Mouse (Mus musculus): Measurements from ENCODE around the gene Gm49380.

Gene Gm49380

DNA sequence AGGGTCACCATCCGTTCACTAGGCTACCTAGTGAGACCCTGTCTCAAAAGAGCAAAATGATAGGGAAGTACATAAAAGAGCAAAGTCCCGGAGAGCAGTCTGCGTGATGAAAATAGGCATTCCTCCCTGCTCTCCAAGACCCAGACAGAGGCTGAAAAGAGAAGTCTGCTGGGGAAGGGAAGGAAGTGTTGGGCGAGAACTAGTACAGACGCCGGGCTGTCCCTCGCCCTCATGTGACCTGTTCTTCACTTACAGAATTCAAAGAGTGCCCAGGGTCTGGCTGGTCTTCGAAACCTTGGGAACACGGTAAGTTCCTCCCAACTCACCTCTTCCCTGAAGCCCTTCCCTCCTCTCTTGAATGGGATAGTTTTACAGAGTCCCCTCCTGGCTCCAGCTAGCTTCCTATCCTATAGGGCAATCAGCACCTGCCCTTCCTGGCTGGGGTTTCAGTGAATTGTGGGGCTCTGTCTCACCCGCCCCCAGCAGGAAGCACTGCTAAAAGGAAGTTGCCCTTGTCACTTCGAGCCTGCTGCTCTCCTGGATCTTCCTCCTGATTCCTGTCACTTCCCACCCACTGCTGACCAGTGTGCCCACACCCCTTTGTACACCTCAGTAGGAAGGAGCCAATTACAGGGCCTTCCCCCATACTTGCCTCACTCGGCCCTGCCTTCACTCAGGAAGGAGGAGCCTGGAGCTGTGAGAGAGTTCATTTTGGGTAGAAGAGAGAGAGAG is 24.3 kb downstream of the Gm49380 start:
- in situ Hi-C loops (cut with MseI, MboI) = no loop called here

GRCm38 (mm10) chr9:44087761-44088455 is 25.4 kb downstream of the Gm49380 start:
- in situ Hi-C loops (cut with MseI, MboI) = no loop called here

DNA sequence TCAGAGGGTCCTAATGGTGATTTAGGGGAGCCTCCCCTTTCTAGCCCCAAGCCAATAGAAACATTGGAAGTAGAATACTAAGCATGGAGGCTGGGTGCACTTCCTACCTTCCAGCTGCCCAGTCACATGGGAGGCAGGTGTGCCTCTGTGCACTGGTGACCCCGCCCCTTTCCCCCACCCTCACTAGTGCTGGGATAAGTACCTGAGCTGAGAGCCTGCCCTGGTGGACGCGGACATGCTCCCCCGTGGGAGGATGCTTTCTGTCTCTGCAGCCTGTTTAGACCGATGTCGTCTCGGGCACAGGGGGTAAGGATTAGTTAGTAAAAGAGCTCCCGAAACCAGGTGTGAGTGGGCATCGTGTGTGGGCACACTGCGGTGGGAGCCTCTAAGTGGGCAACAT is 26.3 kb downstream of the Gm49380 start:
- in situ Hi-C loops (cut with MseI, MboI) = no loop called here

DNA sequence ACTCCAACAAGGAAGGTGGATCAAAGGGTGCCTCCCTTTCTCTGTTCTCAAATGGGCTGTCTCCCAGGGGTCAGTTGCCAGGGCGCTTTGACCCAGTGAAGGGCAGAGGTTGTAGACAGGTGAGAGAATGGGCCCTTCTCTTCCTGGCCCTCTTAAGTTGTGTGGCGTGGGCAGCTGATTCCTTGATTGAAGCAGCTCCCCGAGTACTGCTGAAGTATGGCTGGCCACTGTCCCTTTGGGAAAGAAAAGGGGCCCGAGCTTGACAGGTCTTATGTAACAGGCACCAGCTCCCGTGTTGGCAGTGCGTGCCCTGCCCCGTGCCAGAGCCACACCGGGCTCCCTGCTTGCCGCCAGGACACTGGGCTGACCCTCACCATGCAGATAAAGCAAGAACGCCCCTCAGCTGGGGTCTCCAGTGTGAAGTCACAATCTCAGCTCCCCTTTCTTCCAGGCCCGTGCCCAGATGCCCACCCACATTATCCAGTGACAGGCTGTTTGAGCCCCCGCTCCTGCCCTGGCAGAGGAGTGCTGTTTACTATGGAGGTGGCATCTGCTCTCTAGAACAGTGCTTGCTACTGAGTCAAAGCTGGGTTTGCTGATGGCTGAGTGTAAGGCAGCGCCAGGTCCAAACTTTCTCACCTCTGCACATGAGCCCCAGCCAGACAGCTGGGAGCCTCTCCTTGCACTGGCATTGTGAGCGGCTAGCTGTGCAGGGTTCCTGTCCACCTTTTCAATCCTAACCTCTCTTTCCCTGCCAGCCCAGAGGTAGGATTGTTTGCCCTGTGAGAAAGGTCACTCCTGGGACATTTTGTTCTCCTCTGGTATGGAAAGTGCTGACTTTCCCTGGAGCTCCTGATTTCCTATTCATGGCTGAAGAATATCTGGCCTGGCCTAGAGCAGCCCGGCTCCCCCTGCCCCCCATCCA is 27.3 kb downstream of the Gm49380 start:
- in situ Hi-C loops (cut with MseI, MboI) = no loop called here

GRCm38 (mm10) chr9:44085276-44085675 is 28.0 kb downstream of the Gm49380 start:
- in situ Hi-C loops (cut with MseI, MboI) = no loop called here

DNA sequence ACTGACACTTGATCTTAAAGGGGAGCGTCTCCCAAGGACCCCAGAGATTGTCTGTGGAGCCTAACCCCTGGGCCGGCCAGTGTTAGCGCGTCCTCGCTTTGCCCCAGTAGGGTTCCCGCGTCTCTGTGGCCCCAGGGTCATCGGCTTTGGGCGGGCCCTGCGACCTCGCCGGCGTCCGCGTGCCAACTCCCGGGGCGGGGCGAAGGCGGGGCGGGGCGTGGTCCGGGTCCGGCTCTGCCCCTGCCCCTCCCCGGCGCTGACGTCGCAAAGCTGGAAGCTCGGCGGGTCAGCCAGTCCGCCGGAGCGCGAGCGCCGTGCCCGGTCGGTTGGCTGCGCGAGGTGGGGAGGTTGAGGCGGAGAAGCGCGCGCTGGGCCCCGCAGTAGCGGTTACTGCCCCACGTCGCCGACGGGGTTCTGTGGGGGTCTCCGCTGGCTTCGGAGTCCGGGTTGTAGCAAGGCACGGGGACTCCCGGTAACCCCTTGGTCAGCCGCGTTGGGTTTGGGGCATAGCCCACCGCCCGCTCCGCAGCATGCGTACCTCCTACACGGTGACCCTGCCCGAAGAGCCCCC is 28.6 kb downstream of the Gm49380 start:
- in situ Hi-C loops (cut with MseI, MboI) = no loop called here

GRCm38 (mm10) chr9:44084236-44084635 is 29.1 kb downstream of the Gm49380 start:
- in situ Hi-C loops (cut with MseI, MboI) = no loop called here

- in situ Hi-C loops (cut with MseI, MboI) = no loop called here
Measured at GRCm38 (mm10) chr9:44083392-44084121, 29.7 kb downstream of the Gm49380 start.

DNA sequence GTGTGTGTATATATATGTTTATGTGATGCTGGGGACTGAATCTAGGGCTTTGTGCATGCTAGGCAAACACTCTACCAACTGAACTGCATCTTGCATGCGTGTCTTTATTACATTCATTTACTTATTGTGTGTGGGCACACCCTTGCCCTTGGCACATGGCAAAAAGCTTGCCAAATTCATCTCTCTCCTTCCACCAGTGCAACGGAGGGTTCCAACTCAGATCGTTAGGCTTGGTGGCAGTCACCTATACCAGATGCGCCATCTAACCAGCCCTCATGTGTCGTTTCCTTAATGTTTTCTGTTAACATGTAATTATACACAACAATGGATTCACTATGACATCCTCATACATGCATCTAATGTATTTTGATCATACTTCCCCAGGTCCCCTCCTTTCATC is 31.0 kb downstream of the Gm49380 start:
- in situ Hi-C loops (cut with MseI, MboI) = no loop called here

DNA sequence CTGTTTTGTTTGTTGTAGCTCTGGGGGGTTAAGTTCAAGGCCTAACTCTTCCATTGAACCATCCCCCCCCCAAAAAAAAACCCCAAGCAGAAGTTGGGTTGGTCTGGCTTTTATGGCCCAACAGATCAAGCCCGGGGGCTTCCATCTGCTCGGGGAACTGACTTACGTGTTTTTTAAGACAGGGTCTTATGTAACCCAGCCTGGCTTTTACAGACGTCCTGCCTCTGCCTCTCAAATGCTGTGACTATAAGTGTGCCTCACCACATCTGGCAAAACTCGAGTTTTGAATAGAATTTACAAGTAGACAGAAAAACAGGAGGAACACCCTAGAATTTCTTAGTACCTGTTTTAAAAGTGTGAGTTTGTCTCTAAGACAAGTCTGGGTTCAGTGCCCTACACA is 31.7 kb downstream of the Gm49380 start:
- in situ Hi-C loops (cut with MseI, MboI) = no loop called here

DNA sequence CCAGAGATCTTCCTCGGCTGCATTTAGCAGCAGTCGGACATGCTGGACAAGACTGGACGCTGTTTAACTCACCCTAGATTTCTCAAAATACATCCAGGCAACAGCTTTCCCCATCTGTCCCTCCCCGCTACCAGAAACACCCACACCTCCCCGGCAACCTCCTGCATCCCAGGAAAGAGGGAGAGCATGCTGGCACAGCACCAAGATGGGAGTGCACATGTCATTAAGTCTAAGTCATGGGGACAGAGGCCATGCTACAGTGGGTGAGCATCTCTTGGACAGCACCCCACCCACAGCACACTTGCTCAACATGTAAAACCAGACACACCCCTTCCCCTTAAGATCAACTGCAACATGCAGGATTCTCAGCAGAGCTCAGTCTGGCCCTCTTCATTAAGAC is 32.3 kb downstream of the Gm49380 start:
- in situ Hi-C loops (cut with MseI, MboI) = no loop called here

DNA sequence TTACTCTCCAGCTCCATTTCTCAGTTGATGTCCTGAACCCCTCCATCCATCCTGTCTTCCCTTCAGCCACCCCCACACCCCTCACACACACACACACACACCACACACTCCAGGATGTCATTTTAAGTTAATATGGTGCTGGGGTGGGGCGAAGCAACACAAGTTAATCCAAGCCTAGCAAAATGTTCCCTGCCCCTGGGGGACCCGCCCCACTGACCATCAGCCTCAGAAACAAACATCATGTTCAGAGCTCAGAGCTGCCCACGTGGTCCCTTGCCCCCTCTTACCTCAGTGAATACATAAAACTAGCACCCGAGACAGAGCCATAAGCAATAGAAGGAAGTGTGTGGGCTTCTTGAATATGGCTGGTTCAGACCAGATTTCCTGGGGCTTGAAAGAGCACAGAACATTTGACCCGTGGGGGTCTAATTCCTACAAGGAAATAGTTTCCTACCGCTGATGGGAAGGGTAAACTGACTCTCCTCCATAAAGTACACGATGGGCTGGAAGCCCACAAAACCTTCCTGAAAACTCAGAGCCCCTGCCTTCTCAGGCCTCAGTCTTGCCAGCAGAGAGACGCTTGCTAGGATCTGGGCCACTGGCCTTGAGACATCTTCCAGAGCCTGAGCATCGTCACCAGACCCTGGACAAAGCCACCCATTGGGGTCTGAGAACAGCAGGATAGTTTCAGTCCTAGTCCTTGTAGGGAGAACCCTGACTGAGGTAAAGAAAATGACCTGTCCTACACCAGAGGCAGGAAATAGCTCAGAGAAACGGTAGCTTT is 33.1 kb downstream of the Gm49380 start:
- in situ Hi-C loops (cut with MseI, MboI) = no loop called here

- in situ Hi-C loops (cut with MseI, MboI) = no loop called here
Measured at GRCm38 (mm10) chr9:44078955-44079756, 34.1 kb downstream of the Gm49380 start.

GRCm38 (mm10) chr9:44078136-44078797 is 35.0 kb downstream of the Gm49380 start:
- in situ Hi-C loops (cut with MseI, MboI) = no loop called here

GRCm38 (mm10) chr9:44077266-44077910 is 35.9 kb downstream of the Gm49380 start:
- in situ Hi-C loops (cut with MseI, MboI) = no loop called here

- in situ Hi-C loops (cut with MseI, MboI) = no loop called here
Measured at GRCm38 (mm10) chr9:44076764-44077120, 36.6 kb downstream of the Gm49380 start.

GRCm38 (mm10) chr9:44075996-44076763 is 37.1 kb downstream of the Gm49380 start:
- in situ Hi-C loops (cut with MseI, MboI) = no loop called here
